Mouse (Mus musculus) spleen, adult 10 weeks (tissue): ENCODE data around the gene Sgms2. TPM values are rescaled to one million over a fixed set of nuclear protein-coding genes. Genes with fewer than 3 reads are reported as not detected.

Experiments
- polyA plus RNA-seq: library from polyadenylated mRNA; stranded (reverse); fragments of 350-450 nt; fragmentation: Illumina TruSeq; extraction: RNeasy Lipid Tissue Mini Kit (QIAGEN cat#74804); gene quantifications from one replicate; pipeline ENCODE4 v1.2.3, GENCODE M21; 2015; ENCODE audit warnings: low replicate concordance; ENCODE audit not compliant: insufficient read depth

The Sgms2 gene
- polyA plus RNA-seq = 2.5 TPM

GRCm38 (mm10) chr3:131491361-131491925 is at the start of gene Sgms2:
TSS of gene Sgms2 (minus strand) at chr3:131491411.

GRCm38 (mm10) chr3:131302452-131303319 is 188.5 kb downstream of the Sgms2 start, which contains the start of gene Cyp2u1:
TSS of gene Cyp2u1 (minus strand) at chr3:131303227.

DNA sequence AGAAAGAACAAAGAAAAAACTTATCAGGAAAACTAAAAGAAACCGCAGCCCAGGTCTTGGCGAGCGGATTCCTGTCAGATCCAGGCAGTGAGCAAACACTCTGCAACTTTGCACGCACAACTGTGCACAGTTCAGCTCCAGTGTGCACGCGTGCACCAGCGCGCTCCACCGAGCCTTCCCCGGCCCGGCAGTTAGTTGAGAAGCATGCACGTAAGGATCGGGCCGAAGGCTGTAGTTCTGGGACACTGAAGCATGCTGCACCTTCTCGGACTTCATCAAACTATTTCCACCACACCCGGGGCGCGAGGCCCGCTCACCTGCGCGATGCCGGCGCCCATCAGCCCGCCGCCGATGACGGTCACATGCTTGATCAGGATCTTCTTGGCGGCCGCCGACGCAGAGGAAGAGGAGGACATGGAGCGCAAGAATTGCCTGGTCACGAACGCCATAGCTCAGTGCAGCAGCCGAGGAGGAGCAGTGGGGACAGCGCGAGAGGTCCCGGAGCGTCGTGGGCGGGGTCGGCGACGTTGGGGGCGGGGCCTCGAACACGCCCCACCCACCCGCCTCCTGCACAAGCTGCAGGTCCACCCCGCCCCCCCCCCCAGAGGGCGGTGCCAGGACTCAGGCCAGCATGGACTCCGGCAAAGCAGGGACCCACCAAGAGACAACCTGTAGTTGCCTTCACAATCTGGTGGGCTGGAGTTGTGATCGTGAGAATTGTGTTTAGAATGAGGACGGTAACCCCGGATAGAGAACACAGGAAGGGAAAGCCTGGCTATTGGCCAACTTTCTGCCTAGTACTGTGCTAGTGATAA is 219.4 kb downstream of the Sgms2 start, which contains the start of gene Hadh:
Hadh (minus strand) TSS at position 543 of the 815 bp plus-strand sequence.

Other genes with a start within 250 kb of the Sgms2 start
- gene Hadh, start 219.3 kb downstream of the Sgms2 start, polyA plus RNA-seq = 30.5 TPM
- 1.1 TPM for gene Cyp2u1, start 188.2 kb downstream of the Sgms2 start, polyA plus RNA-seq
- gene Papss1, start 73.4 kb upstream of the Sgms2 start, polyA plus RNA-seq = 17.4 TPM